Mouse (Mus musculus) stomach, embryonic 14.5 days (tissue): ENCODE measurements around the gene Abcc2. TPM values are rescaled to one million over a fixed set of nuclear protein-coding genes. Genes with fewer than 3 reads are reported as not detected.
A peak's percentile ranks its signal among the peaks of the same experiment; 100 is the strongest.

Source experiments
- ATAC-seq: fragments of 200-750 bp; cut with Nextera tagmentation; 2 replicates; pipeline ENCODE4 v1.8.0; 2017; ENCODE audit warnings: low read depth, moderate TSS enrichment; ENCODE audit not compliant: insufficient number of reproducible peaks, insufficient read depth, low FRiP score
- H3K27ac ChIP-seq: fragments of 300-500 bp; sonication (generic); 2 replicates; pipeline ENCODE4 v1.5.1; 2014; ENCODE audit warnings: mild to moderate bottlenecking, low read length, moderate library complexity, mixed read lengths
- H3K27me3 ChIP-seq: fragments of 300-500 bp; sonication (generic); 2 replicates; pipeline ENCODE4 v1.6.1; 2014; ENCODE audit warnings: low read length, control low read depth, mixed read lengths; ENCODE audit not compliant: control insufficient read depth, insufficient read depth
- H3K36me3 ChIP-seq: fragments of 300-500 bp; sonication (generic); 2 replicates; pipeline ENCODE4 v1.6.1; 2014; ENCODE audit warnings: mild to moderate bottlenecking, control low read depth, low read length, moderate library complexity, mixed read lengths; ENCODE audit not compliant: control insufficient read depth, insufficient read depth
- H3K4me1 ChIP-seq: fragments of 300-500 bp; sonication (generic); 2 replicates; pipeline ENCODE4 v1.6.1; 2014; ENCODE audit warnings: low read length, control low read depth, mixed read lengths; ENCODE audit not compliant: control insufficient read depth, insufficient read depth
- H3K4me2 ChIP-seq: fragments of 300-500 bp; sonication (generic); replicated peaks from 2 replicates; pipeline ENCODE4 v1.6.1; 2014; ENCODE audit warnings: low read depth, low read length, control low read depth
- H3K4me3 ChIP-seq: fragments of 300-500 bp; sonication (generic); 2 replicates; pipeline ENCODE4 v1.5.1; 2014; ENCODE audit warnings: low read depth, low read length, control low read depth
- H3K9ac ChIP-seq: fragments of 300-500 bp; sonication (generic); replicated peaks from 2 replicates; pipeline ENCODE4 v1.6.1; 2014; ENCODE audit warnings: low read depth, mild to moderate bottlenecking, control low read depth, low read length, moderate library complexity, mixed read lengths
- H3K9me3 ChIP-seq: fragments of 300-500 bp; sonication (generic); 2 replicates; pipeline ENCODE4 v1.6.1; 2016; ENCODE audit warnings: low read depth, low read length, control low read depth; ENCODE audit not compliant: control insufficient read depth
- WGBS: fragments of 180-500 bp; shearing (Covaris S2); extraction: QIAGEN DNeasy Blood & Tissue Kit; methylation state at CpG from one replicate; pipeline ENCODE4 v1.1.7; 2014; 5-methylcytosine and 5-hydroxymethylcytosine counted together
- polyA plus RNA-seq: library from polyadenylated mRNA; unstranded; fragments of >200 nt; fragmentation: Nextera tagmentation; extraction: Ambion mirVana; gene quantifications from 2 replicates; pipeline ENCODE4 v1.2.1, GENCODE M21; 2014

Gene Abcc2
- polyA plus RNA-seq, 1 experiment from 2014 or later: 0.13 TPM

DNA sequence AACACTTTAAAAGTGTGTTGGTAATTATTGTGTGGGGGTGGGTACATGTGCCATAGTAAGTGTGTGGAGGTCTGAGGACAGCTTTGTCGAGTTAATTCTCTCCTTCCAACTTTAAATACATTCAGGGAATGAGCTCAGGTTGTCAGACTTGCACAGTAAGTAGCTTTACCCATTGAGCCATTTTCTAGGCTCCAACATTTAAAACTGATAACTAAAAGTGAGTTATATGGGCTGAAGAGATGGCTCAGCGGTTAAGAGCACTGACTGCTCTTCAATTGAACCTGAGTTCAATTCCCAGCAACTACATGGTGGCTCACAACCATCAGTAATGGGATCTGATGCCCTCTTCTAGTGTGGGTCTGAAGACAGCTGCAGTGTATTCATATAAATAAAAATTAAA lies 27.8 kb upstream of the Abcc2 start:
- no peak overlapping the region for H3K9ac ChIP-seq
- no peaks in the 10 kb centered on the region for H3K9me3 ChIP-seq
- no peak overlapping the region for H3K4me3 ChIP-seq
- no peak overlapping the region for H3K27ac ChIP-seq
- no peaks in the 10 kb centered on the region for H3K27me3 ChIP-seq
- no peak for ATAC-seq
- H3K4me2 ChIP-seq: no peak overlapping the region
- 66% methylated on average over 2 of the region's 2 CpGs for WGBS
- peaks cover 5% of the 10 kb centered on the region; the same call in 1 of the 2 replicates for H3K36me3 ChIP-seq
- 0 out of 2 replicates have a peak, but pooled peaks cover 2% of the 10 kb centered on the region for H3K4me1 ChIP-seq

DNA sequence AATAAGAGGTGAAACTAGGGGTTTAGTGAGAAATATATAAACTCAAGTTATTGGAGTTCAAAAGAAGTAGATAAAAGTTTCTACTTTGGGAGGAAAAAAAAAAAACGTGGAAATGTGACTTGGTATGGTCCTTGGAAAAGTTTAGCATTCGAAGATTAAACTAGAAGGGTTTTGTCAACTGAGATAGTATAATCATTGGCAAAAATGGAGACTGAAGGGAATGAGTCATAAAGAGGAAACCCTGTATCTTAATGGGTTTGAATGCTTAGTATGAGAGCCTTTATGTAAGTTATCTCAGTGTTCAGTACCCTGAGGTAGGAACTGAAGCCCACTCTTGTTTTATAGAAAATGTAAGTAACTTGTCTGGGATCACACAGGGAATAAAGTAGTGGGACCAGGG lies 27.1 kb upstream of the Abcc2 start:
- no peak overlapping the region for H3K9ac ChIP-seq
- H3K9me3 ChIP-seq: no peaks in the 10 kb centered on the region
- H3K4me1 ChIP-seq: 0 out of 2 replicates have a peak, but pooled peaks cover 2% of the 10 kb centered on the region
- H3K4me2 ChIP-seq: no peak overlapping the region
- no peak overlapping the region for H3K27ac ChIP-seq
- no peak overlapping the region for H3K4me3 ChIP-seq
- H3K27me3 ChIP-seq: no peaks in the 10 kb centered on the region
- peaks cover 5% of the 10 kb centered on the region; the same call in 1 of the 2 replicates for H3K36me3 ChIP-seq
- no peak for ATAC-seq
- WGBS: 68% methylated on average over 2 of the region's 2 CpGs

DNA sequence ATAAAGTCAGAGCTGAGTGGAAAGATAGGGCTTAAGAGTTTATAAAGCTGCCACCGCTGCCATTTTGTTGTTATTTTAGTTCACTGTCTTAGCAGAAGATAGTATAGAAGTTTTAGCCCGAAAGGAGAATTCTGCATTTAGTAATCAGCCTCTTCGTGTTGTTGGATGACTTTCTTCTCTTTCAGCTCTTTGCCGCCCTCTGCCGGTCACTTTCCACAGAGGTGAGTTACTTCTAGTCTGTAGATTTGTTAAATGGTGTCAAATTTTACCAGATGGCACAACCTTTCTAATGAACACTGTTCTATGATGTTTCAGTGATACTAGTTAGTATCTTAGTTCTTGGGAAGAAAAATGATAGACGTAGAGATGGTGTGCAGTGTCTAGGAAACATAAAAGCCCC lies 21.5 kb upstream of the Abcc2 start:
- Histone ChIP-seq H3K9me3 (no peaks in the 10 kb centered on the region), H3K4me2 (no peak overlapping the region), H3K9ac (no peak overlapping the region), H3K36me3 (no peaks in the 10 kb centered on the region; the same call in 1 of the 2 replicates), H3K4me3 (no peak overlapping the region), H3K27ac (no peak overlapping the region), H3K27me3 (no peaks in the 10 kb centered on the region), H3K4me1 (no peaks in the 10 kb centered on the region)
- ATAC-seq: no peak
- WGBS: 22% methylated on average over 6 of the region's 6 CpGs

DNA sequence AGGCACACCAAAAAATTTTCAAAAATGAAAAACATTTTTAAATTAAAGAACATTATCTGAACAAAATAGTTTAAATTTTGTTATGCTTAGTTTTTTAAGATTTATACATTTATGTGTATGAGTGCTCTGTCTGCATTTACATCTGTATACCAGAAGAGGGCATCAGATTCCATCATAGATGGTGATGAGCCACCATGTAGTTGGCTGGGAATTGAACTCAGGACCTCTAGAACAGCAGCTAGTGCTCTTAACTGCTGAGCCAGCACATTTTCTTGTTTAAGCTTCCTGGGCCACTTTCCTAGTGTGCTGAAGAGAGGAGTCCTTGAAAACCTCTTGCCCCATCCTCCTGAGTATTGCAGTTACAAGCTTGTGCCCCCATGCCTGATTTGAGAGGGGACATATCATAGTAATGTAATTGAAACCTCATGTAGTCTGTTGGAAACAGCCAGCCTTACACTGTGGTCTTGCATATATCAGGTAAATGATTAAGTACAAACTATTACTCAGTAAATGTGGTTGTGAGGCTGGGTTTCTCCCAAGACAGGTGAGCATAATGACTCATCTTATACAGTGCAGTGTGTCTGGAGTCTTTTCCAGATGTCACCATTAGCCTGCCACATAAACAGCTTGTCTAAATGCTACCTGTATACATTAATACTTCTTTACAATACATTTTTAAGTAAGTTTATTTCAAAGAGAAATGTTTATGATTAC lies 20.3 kb upstream of the Abcc2 start:
- no peaks in the 10 kb centered on the region for H3K4me1 ChIP-seq
- H3K4me2 ChIP-seq: no peak overlapping the region
- no peak overlapping the region for H3K27ac ChIP-seq
- ATAC-seq: no peak
- no peaks in the 10 kb centered on the region for H3K9me3 ChIP-seq
- no peak overlapping the region for H3K9ac ChIP-seq
- H3K4me3 ChIP-seq: no peak overlapping the region
- no peaks in the 10 kb centered on the region; the same call in 1 of the 2 replicates for H3K36me3 ChIP-seq
- H3K27me3 ChIP-seq: no peaks in the 10 kb centered on the region

DNA sequence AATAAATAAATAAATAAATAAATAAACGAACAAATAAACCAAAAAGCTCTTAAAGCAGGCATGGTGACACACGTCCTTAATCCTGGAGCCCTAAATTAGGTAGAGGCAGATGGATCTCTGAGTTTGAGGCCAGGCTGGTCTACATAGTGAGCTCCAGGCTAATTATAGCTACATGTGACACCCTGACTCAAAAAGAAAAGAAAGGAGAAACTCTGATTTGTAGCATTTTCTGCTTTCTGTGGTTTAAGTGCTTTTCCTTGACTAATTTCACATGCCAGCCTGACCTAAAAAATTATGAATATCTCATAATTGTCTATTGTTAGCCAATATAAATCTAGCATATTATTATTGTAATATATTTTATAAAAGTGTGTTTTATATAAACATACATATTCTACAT lies 19.6 kb upstream of the Abcc2 start:
- H3K27ac ChIP-seq: no peak overlapping the region
- WGBS: 75% methylated on average over 2 of the region's 2 CpGs
- no peak overlapping the region for H3K9ac ChIP-seq
- H3K36me3 ChIP-seq: no peaks in the 10 kb centered on the region; the same call in 1 of the 2 replicates
- no peaks in the 10 kb centered on the region for H3K27me3 ChIP-seq
- no peak overlapping the region for H3K4me2 ChIP-seq
- H3K4me1 ChIP-seq: no peaks in the 10 kb centered on the region
- no peaks in the 10 kb centered on the region for H3K9me3 ChIP-seq
- no peak overlapping the region for H3K4me3 ChIP-seq
- no peak for ATAC-seq

DNA sequence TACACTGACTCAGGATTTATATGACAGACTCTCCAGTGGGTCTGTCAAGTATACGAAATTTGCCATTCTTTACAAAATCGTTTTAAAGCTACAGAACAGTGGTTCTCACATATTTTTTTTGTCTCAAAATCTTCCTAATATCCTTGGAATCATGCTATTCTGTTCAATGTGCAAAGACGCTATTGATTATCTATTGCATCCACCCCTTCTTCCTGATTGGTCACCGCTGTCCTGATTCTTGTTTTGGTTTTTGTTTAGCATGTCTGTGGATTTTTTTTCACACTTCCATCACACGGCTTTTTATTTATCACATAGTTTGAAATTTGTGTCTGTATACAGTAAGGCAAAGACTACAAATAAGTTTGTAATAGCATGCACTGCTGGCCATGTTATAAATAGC lies 15.5 kb upstream of the Abcc2 start:
- 86% methylated on average over 5 of the region's 5 CpGs for WGBS

DNA sequence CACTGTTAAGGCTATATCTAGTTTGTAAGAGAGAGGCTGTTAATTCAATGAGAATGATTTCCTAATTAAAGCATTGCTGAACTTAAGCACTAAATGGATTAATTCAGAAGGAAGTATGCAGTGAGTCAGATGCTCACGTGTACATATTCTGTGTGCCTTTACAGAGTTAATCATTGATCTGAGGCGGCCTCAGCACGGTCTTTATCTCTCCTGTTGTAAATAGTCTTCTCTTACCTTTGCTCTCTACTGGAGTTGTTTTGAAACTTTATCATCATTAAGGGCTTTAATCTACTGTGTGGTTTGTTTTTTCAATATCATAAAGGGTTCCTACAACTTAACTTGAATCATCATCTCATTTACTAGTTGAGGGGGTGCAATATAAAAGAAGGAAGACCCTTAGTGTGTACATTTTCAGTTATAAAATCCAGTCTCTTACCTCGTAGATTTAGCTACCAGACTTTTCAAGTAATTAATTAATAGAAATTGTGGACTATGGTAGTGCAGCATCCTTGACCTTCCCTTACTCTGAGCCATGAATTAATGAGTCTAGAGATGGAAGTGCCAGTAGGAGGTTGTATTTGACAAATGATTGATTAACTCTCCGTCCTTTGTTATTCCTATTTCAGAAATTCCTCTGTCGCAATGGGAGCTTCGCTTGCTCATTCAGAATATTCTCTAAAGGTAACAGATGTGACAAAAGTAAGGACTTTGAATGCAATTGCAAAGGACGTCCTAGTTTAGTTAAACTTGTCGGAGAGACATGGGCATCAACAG lies 14.3 kb upstream of the Abcc2 start:
- H3K9me3 ChIP-seq: no peaks in the 10 kb centered on the region
- no peaks in the 10 kb centered on the region for H3K27me3 ChIP-seq
- no peak overlapping the region for H3K4me2 ChIP-seq
- H3K36me3 ChIP-seq: no peaks in the 10 kb centered on the region
- no peak overlapping the region for H3K4me3 ChIP-seq
- H3K4me1 ChIP-seq: no peaks in the 10 kb centered on the region
- no peak overlapping the region for H3K9ac ChIP-seq
- H3K27ac ChIP-seq: no peak overlapping the region
- peak; percentile 56; the same call in 1 of the 2 replicates for ATAC-seq
- 46% methylated on average over 9 of the region's 9 CpGs for WGBS

More for the DNA sequence above, 15.5 kb upstream of the Abcc2 start:
- no peaks in the 10 kb centered on the region for H3K4me1 ChIP-seq
- ATAC-seq: no peak
- no peak overlapping the region for H3K27ac ChIP-seq
- H3K4me2 ChIP-seq: no peak overlapping the region
- no peaks in the 10 kb centered on the region for H3K27me3 ChIP-seq
- H3K9ac ChIP-seq: no peak overlapping the region
- H3K9me3 ChIP-seq: no peaks in the 10 kb centered on the region
- no peaks in the 10 kb centered on the region; the same call in 1 of the 2 replicates for H3K36me3 ChIP-seq
- no peak overlapping the region for H3K4me3 ChIP-seq

DNA sequence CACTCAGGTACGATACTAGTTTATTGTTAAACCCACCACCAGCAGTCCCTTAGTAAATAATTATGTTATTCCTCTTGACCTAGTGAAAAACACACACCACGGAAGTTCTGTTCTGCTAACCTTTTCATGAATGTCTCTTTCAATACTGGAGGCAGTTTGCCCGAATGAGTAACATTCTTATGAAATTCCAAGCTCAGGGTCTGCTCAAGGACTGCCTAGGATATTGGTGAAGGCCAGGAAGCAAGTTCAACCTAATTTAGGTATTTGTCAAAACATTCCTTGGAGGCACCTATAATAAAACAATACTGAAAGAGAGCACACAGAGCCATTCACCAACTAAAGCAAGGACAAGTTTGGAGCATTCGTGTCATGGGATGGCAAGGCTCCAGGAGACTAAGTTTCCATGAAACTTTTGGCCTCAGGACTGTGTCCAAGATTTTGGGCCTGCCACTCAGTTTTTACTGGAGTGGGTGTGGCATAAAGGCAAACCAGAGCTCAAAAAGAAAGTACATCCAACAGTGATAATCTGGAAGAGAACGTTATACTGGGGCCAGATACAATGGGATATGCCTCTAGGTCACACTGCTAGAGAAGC lies 12.5 kb upstream of the Abcc2 start:
- no peaks in the 10 kb centered on the region for H3K4me1 ChIP-seq
- no peak overlapping the region for H3K4me3 ChIP-seq
- no peak overlapping the region for H3K9ac ChIP-seq
- H3K27me3 ChIP-seq: no peaks in the 10 kb centered on the region
- H3K36me3 ChIP-seq: no peaks in the 10 kb centered on the region
- H3K27ac ChIP-seq: no peak overlapping the region
- ATAC-seq: no peak
- WGBS: 79% methylated on average over 5 of the region's 5 CpGs
- H3K9me3 ChIP-seq: no peaks in the 10 kb centered on the region
- H3K4me2 ChIP-seq: no peak overlapping the region
